ENCODE assay signal across 24 mouse cellular contexts in the genomic region with DNA sequence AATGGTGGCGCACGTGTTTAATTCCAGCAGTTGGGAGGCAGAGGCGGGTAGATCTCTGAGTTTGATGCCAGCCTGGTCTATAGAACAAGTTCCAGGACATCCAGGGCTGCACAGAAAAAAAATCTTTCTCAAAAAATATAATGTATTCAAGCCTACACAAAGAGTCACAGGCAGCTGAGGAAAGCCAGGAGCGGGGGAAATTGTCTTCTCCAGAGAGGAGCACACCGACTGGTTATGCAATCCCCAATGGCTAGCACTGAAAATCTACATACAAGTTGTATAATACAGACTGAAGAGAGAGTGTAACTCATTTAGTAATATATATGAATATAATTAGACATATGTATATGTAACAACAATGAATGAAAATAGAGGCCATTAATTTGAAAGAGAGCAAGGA. TPM values are rescaled to one million over a fixed set of nuclear protein-coding genes. Genes with fewer than 3 reads are reported as not detected.
"Had no signal": no experiment of that assay in that cellular context is flagged by ENCODE, and none has a peak within 500 bp of the region (broad histone marks: within the 10 kb centered on the region; RNA-seq: fewer than 3 reads in every experiment).

No protein-coding gene starts in this region.

- H3K4me3 ChIP-seq: lung, embryonic 15.5 days; megakaryocyte, embryonic 14.5 days; midbrain, embryonic 13.5 days; midbrain, embryonic 15.5 days; neural tube, embryonic 12.5 days; stomach, embryonic 15.5 days had no signal

- H3K27ac ChIP-seq: lung, embryonic 15.5 days; macrophage; midbrain, embryonic 13.5 days; midbrain, embryonic 15.5 days; neural tube, embryonic 12.5 days; stomach, embryonic 15.5 days; stomach, postnatal 0 days had no signal

- H3K36me3 ChIP-seq: lung, embryonic 15.5 days; midbrain, embryonic 13.5 days; midbrain, embryonic 15.5 days; neural tube, embryonic 12.5 days; stomach, embryonic 15.5 days had no signal

- DNase-seq: liver, postnatal 0 days; lung, adult 2 months; lung, postnatal 14 days; lung, postnatal 36 days; thymus, adult 18-20 months; thymus, postnatal 14 days; thymus, postnatal 36 days had no signal

- H3K4me1 ChIP-seq: lung, embryonic 15.5 days; megakaryocyte, embryonic 14.5 days; midbrain, embryonic 13.5 days; midbrain, embryonic 15.5 days; neural tube, embryonic 12.5 days; stomach, embryonic 15.5 days had no signal

- ATAC-seq: liver, postnatal 0 days; lung, postnatal 0 days; midbrain, embryonic 13.5 days; midbrain, embryonic 15.5 days had no signal

- H3K27me3 ChIP-seq: lung, embryonic 15.5 days; megakaryocyte, embryonic 14.5 days; midbrain, embryonic 13.5 days; midbrain, embryonic 15.5 days; neural tube, embryonic 12.5 days; stomach, embryonic 15.5 days had no signal

- H3K9ac ChIP-seq: liver, postnatal 0 days; lung, embryonic 15.5 days; midbrain, embryonic 13.5 days; midbrain, embryonic 15.5 days; neural tube, embryonic 12.5 days; stomach, embryonic 15.5 days had no signal

RNA-seq across cellular contexts. Expression of a gene that starts 25.2 kb away (rescaled TPM):
- total RNA-seq: megakaryocyte progenitor cell, adult 5-6 weeks; midbrain, postnatal 0 days; monocyte, adult 5-6 weeks; neutrophil, adult 5-6 weeks had no signal
- polyA plus RNA-seq: macrophage had no signal

RNA-seq across cellular contexts. Expression of a gene that starts 59.7 kb away (rescaled TPM):
- total RNA-seq: megakaryocyte progenitor cell, adult 5-6 weeks; midbrain, postnatal 0 days; monocyte, adult 5-6 weeks; neutrophil, adult 5-6 weeks had no signal
- polyA plus RNA-seq: liver, postnatal 0 days; lung, adult 2 months; lung, embryonic 15.5 days; lung, postnatal 0 days; macrophage; midbrain, embryonic 11.5 days; midbrain, embryonic 13.5 days; midbrain, embryonic 15.5 days; midbrain, postnatal 0 days; neural tube, embryonic 12.5 days; neural tube, embryonic 14.5 days; spleen, adult 2 months; stomach, embryonic 15.5 days; stomach, postnatal 0 days; thymus, postnatal 0 days had no signal
